Mouse (Mus musculus): ENCODE results near the gene AW822073.
"Not testable (repeated sequence)": the region's sequence is repeated elsewhere in the genome, so short reads cannot be mapped to it uniquely, and the experiment has no call there.

The AW822073 gene

GRCm38 (mm10) chr10:58221571-58221970, 3.2 kb downstream of the AW822073 start:
- not testable (repeated sequence) for DNase-seq (ENCODE audit: low read depth, low spot score)

GRCm38 (mm10) chr10:58220726-58221125, 4.0 kb downstream of the AW822073 start:
- DNase-seq (ENCODE audit: low read depth, low spot score): no peak

- no peak for DNase-seq (ENCODE audit: low read depth, low spot score)
Measured at GRCm38 (mm10) chr10:58217366-58217765, 7.4 kb downstream of the AW822073 start.

GRCm38 (mm10) chr10:58215353-58215752, 9.4 kb downstream of the AW822073 start:
- no peak for DNase-seq (ENCODE audit: low read depth, low spot score)

- no peak for DNase-seq (ENCODE audit: low read depth, low spot score)
Measured at GRCm38 (mm10) chr10:58214934-58215333, 9.8 kb downstream of the AW822073 start.

- DNase-seq (ENCODE audit: low read depth, low spot score): no peak
Measured at GRCm38 (mm10) chr10:58214497-58214896, 10.2 kb downstream of the AW822073 start.

- DNase-seq (ENCODE audit: low read depth, low spot score): no peak
Measured at GRCm38 (mm10) chr10:58212230-58212629, 12.5 kb downstream of the AW822073 start.

GRCm38 (mm10) chr10:58211213-58211612, 13.5 kb downstream of the AW822073 start:
- no peak for DNase-seq (ENCODE audit: low read depth, low spot score)

- DNase-seq (ENCODE audit: low read depth, low spot score): no peak
Measured at GRCm38 (mm10) chr10:58210514-58210913, 14.2 kb downstream of the AW822073 start.

- no peak for DNase-seq (ENCODE audit: low read depth, low spot score)
Measured at GRCm38 (mm10) chr10:58209710-58210467, 14.8 kb downstream of the AW822073 start.

- DNase-seq (ENCODE audit: low read depth, low spot score): no peak
Measured at GRCm38 (mm10) chr10:58206639-58207404, 17.9 kb downstream of the AW822073 start.

- DNase-seq (ENCODE audit: low read depth, low spot score): no peak
Measured at GRCm38 (mm10) chr10:58205986-58206385, 18.7 kb downstream of the AW822073 start.
